Comparison of ENCODE assay signal across 21 mouse cellular contexts in genomic region chr7:144519852-144520251, GRCm38 (mm10).
"Had no signal": no experiment of that assay in that cellular context is flagged by ENCODE, and none has a peak within 500 bp of the region (broad histone marks: within the 10 kb centered on the region; RNA-seq: fewer than 3 reads in every experiment).

No protein-coding gene starts in this region.

- H3K9ac ChIP-seq: heart, embryonic 12.5 days; hindbrain, embryonic 13.5 days; hindbrain, embryonic 15.5 days; intestine, embryonic 15.5 days; limb, embryonic 12.5 days had no signal

- H3K4me3 ChIP-seq: gastrocnemius, adult 2 months; heart, embryonic 10.5 days; heart, embryonic 12.5 days; hindbrain, embryonic 13.5 days; hindbrain, embryonic 15.5 days; intestine, embryonic 15.5 days; layer of hippocampus, adult 2 months; left cerebral cortex, adult 2 months; limb, embryonic 10.5 days; limb, embryonic 12.5 days had no signal

- H3K9me3 ChIP-seq: heart, embryonic 10.5 days; heart, embryonic 12.5 days; hindbrain, embryonic 13.5 days; hindbrain, embryonic 15.5 days; intestine, embryonic 15.5 days; limb, embryonic 10.5 days; limb, embryonic 12.5 days had no signal

- H3K27ac ChIP-seq: gastrocnemius, adult 2 months; heart, embryonic 10.5 days; hindbrain, embryonic 13.5 days; hindbrain, embryonic 15.5 days; intestine, embryonic 15.5 days; layer of hippocampus, adult 2 months; left cerebral cortex, adult 2 months; limb, embryonic 10.5 days; limb, embryonic 12.5 days had no signal

- H3K27me3 ChIP-seq: heart, embryonic 12.5 days; hindbrain, embryonic 13.5 days; hindbrain, embryonic 15.5 days; intestine, embryonic 15.5 days; limb, embryonic 12.5 days had no signal

- H3K4me2 ChIP-seq: heart, embryonic 12.5 days; hindbrain, embryonic 13.5 days; hindbrain, embryonic 15.5 days; intestine, embryonic 15.5 days; limb, embryonic 12.5 days had no signal

- H3K4me1 ChIP-seq: hindbrain, embryonic 13.5 days; hindbrain, embryonic 15.5 days; intestine, embryonic 15.5 days; limb, embryonic 10.5 days; limb, embryonic 12.5 days had no signal

- DNase-seq: gastrocnemius, adult 2 months; gastrocnemius, postnatal 10 days; gastrocnemius, postnatal 25 days; heart, adult 18-20 months; heart, postnatal 10 days; kidney, adult 18-20 months; kidney, adult 8-10 months; kidney, postnatal 10 days; kidney, postnatal 25 days; kidney, postnatal 4 days had no signal

- ATAC-seq: inflammation-experienced regulatory T-cells, adult 6 months; intestine, embryonic 15.5 days; intestine, postnatal 0 days had no signal
